Mouse (Mus musculus): Measurements from ENCODE around the gene Crabp2. TPM values are rescaled to one million over a fixed set of nuclear protein-coding genes. Genes with fewer than 3 reads are reported as not detected.
A peak's percentile ranks its signal among the peaks of the same experiment; 100 is the strongest.

The Crabp2 gene
- polyA plus RNA-seq, 1 experiment from 2014 or later = 126 TPM

DNA sequence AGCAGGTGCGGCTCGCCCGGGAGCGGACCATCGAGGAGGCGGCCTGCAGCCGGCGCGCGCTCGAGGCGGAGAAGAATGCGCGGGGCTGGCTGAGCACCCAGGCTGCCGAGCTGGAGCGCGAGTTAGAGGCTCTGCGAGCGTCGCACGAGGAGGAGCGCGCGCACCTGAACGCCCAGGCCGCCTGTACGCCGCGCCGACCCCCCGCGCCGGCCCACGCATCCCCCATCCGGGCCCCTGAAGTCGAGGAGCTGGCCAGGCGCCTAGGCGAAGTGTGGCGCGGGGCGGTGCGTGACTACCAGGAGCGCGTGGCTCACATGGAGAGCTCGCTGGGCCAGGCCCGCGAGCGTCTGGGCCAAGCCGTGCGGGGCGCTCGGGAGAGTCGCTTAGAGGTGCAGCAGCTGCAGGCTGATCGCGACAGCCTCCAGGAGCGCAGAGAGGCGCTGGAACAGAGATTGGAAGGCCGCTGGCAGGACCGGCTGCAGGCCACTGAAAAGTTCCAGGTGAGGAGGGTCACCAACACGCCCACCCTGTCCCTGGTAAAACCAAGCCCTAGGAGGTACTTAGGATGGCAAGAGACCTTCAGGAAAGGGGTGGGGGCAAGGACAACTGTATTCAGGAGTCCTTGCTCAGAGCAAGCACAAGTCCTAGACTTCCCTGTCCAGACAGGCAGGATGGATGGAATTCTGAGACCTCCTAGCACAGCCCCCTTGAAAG, 23.2 kb downstream of the Crabp2 start:
- WGBS = under 1% methylated on average over 60 of the region's 60 CpGs
- peaks cover 47% of the 10 kb centered on the region for H3K4me1 ChIP-seq
- DNase-seq (ENCODE audit: low spot score) = no peak
- H3K27me3 ChIP-seq (ENCODE audit: insufficient read depth, poor library complexity, severe bottlenecking) = peaks cover 28% of the 10 kb centered on the region
- no peaks in the 10 kb centered on the region for H3K9me3 ChIP-seq
- peak overlapping the region; percentile 71 for H3K4me3 ChIP-seq
- peak overlapping the region; percentile 91 for H3K27ac ChIP-seq
- H3K36me3 ChIP-seq = peaks cover 22% of the 10 kb centered on the region

DNA sequence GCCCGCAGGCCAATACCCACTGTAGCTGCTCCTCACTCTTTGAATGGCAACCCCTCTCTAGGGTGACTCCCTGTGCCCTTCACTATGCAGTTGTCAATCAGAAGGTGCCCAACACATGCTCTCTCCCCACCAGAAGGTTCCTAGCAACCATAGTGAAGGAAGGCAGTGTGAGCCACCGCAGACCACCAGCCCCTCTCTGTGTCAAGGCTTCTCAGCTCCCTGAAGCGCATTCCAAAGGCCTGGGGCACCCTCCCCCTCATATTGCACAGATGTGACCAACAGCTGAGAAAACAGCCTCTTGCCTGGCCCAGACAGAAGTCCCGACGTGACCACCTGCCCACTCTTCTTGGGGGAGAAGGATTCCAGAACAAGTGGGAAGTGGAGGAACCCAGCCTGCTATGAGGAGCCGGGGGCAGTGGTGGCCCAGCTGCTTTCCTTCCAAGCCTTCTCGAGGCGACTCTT, 23.8 kb downstream of the Crabp2 start:
- peak overlapping the region; percentile 91 for H3K27ac ChIP-seq

DNA sequence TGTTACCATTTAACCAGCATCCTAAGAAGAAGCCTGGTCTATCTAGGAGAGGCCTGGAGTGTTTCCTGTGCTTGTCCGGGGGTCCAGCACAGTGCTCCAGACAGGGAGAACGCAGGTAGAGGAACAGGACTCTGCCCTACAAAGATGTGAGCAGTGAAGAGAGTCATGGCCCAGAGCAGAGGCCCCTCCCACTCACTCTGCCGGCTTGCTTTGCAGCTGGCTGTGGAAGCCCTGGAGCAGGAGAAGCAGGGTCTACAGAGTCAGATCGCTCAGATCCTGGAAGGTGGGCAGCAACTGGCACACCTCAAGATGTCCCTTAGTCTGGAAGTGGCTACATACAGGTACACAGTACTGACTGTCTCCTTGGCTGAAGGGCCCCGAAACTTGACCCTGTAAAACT, 24.3 kb downstream of the Crabp2 start:
- peaks cover 26% of the 10 kb centered on the region for H3K27me3 ChIP-seq (ENCODE audit: insufficient read depth, poor library complexity, severe bottlenecking)
- no peak for DNase-seq (ENCODE audit: low spot score)

More for the DNA sequence above, 23.8 kb downstream of the Crabp2 start:
- H3K27me3 ChIP-seq (ENCODE audit: insufficient read depth, poor library complexity, severe bottlenecking) = peaks cover 28% of the 10 kb centered on the region
- DNase-seq (ENCODE audit: low spot score) = no peak
- H3K4me1 ChIP-seq = peaks cover 47% of the 10 kb centered on the region
- H3K4me3 ChIP-seq = peak overlapping the region; percentile 71
- peaks cover 27% of the 10 kb centered on the region for H3K36me3 ChIP-seq
- H3K9me3 ChIP-seq = no peaks in the 10 kb centered on the region
- WGBS = 16% methylated on average over 8 of the region's 8 CpGs

DNA sequence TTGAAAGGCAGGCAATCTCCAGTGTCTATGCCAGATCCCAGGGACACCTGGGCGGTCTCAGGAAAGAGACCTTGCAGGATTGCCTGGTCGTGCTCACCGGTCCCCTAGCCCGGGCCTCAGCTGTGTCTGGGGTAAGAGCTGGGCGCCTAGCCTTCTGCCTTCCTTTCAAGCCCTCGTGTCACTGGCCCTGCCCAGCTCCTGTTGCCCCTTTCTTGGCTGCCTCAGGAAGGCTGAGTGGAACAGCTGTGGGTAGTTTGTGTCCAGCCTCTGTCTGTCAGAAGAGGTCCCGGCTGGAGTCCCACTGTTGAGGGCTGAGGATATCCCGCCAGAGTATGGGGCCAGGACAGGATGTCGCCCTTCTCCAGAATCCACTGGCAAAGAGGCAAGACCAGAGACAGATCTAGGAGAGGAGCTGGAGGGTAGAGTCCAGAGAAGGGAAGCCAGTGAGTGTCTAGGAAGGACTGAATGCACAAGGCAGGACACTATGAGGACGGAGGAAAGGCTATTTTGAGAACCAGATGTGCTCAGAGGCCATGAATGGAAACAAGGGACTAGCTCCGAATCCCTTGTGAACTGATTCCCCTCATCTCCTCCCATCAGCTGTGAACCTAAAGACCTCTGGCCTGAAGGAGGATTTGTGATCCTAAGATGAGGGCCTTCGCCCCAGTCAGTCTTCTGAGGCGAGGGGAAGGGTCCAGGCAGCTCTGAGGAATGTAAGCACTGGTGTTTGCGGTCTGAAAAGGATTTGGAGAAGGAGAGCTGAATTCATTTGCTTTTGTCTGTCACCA, 25.3 kb downstream of the Crabp2 start:
- Histone ChIP-seq H3K4me3 (peak overlapping the region; percentile 71), H3K27me3 (ENCODE audit: insufficient read depth, poor library complexity, severe bottlenecking) (peaks cover 20% of the 10 kb centered on the region), H3K36me3 (peaks cover 41% of the 10 kb centered on the region), H3K27ac (peak overlapping the region; percentile 71), H3K9me3 (no peaks in the 10 kb centered on the region), H3K4me1 (peaks cover 58% of the 10 kb centered on the region)
- WGBS = 34% methylated on average over 14 of the region's 14 CpGs
- DNase-seq (ENCODE audit: low spot score) = no peak

More for the DNA sequence above, 24.3 kb downstream of the Crabp2 start:
- Histone ChIP-seq H3K36me3 (peaks cover 33% of the 10 kb centered on the region), H3K27ac (no peak overlapping the region), H3K4me3 (peak overlapping the region; percentile 71), H3K9me3 (no peaks in the 10 kb centered on the region), H3K4me1 (peaks cover 48% of the 10 kb centered on the region)
- 24% methylated on average over 5 of the region's 5 CpGs for WGBS

DNA sequence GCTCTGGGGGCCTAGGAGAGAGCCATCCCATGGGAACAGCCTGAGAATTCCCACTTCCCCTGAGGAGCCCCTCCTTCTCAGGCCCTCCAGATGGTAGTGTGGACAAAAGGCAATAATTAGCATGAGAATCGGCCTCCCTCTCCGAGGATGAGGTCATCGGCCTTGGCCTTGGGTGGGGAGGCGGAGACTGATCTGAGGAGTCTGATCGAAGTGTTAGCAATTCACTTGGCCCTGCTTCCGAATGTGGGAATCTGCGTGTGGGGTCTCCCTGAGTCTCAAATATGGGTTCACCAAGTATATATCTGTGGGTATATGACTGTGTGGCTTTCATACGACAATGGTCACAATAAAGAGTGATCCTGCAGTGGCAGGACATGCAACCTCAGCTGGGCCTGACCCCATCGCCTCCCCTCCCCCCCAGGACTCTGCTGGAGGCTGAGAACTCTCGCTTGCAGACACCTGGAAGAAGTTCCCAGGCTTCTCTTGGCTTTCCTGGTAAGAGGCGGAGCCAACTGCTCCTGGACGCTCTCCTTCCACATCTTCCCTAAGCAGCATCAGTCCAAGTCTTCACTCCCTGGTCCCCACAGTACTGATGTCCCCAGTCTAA, 26.0 kb downstream of the Crabp2 start:
- H3K27me3 ChIP-seq (ENCODE audit: insufficient read depth, poor library complexity, severe bottlenecking) = peaks cover 20% of the 10 kb centered on the region
- peaks cover 41% of the 10 kb centered on the region for H3K36me3 ChIP-seq
- H3K27ac ChIP-seq = peak overlapping the region; percentile 71
- peaks cover 65% of the 10 kb centered on the region for H3K4me1 ChIP-seq
- no peak for DNase-seq (ENCODE audit: low spot score)
- peak overlapping the region; percentile 71 for H3K4me3 ChIP-seq
- no peaks in the 10 kb centered on the region for H3K9me3 ChIP-seq
- WGBS = 27% methylated on average over 12 of the region's 12 CpGs

DNA sequence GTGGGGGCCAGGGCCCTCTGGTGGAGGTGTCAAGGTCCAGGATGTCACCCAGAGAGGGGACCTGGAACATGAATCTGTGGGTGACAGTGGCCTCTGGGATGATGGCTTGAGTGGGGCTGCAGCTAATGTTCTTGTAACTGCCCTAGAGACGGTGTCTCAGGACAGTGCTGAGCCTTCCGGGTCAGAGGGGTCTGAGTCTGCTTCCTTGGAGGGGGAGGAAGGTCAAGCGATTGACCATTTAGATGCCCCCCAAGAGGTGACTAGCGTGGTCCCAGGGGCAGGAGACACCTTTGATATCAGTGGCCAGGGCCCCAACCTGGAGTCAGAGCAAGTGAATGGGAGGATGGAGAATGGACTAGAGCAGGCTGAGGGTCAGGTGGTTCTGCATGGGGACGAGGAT, 31.0 kb downstream of the Crabp2 start:
- no peaks in the 10 kb centered on the region for H3K27me3 ChIP-seq (ENCODE audit: insufficient read depth, poor library complexity, severe bottlenecking)
- WGBS = 77% methylated on average over 5 of the region's 5 CpGs
- H3K9me3 ChIP-seq = no peaks in the 10 kb centered on the region
- H3K36me3 ChIP-seq = peaks cover 39% of the 10 kb centered on the region
- peaks cover 70% of the 10 kb centered on the region for H3K4me1 ChIP-seq
- H3K4me3 ChIP-seq = no peak overlapping the region
- H3K27ac ChIP-seq = no peak overlapping the region; the same call in 1 of the 2 replicates
- no peak for DNase-seq (ENCODE audit: low spot score)

DNA sequence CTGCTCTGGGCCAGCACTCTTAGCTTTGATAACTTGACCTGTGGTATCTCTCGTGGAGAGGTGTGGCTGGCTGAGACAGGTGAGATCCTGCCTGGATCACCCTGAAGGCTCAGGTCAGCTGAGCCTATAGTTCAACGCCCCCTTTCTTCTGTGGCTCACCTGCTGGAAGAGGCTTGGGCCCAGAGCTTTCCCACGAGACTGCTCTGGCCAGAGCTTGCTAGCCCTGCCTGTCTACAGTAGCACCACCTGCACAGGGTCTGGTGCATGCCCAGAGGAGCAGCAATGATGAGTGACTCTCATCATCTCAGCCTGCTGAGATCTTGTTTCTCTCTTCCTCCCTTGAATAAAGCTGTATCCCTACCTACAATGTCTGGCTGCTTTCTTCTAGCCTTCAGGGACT, 31.6 kb downstream of the Crabp2 start:
- no peak for DNase-seq (ENCODE audit: low spot score)
- WGBS = 45% methylated on average over 3 of the region's 3 CpGs
- Histone ChIP-seq H3K4me1 (peaks cover 73% of the 10 kb centered on the region), H3K36me3 (peaks cover 35% of the 10 kb centered on the region), H3K4me3 (no peak overlapping the region), H3K27me3 (ENCODE audit: insufficient read depth, poor library complexity, severe bottlenecking) (no peaks in the 10 kb centered on the region), H3K27ac (peak overlapping the region; percentile 93), H3K9me3 (no peaks in the 10 kb centered on the region)

DNA sequence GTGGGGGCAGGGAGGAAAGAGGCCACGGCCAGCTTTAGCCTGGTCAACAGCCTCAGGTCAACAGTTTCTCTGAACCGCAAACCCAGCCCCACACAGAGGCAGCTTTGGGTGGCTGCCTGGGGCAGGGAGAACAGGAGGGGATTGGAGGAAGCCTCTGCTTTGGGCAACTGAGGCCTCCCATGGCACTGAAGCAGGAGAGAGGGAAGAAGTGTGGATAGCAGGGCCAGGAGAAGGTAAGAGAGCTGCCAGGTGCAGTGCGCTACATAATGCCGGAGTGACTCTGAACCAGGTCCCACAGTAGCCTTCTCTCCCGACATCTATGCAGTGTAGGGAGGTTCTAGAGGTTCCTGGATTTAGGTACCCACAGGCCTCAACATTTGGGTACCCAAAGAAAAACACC, 32.3 kb downstream of the Crabp2 start:
- 57% methylated on average over 5 of the region's 5 CpGs for WGBS
- H3K9me3 ChIP-seq = no peaks in the 10 kb centered on the region; the same call in 1 of the 2 replicates
- peak overlapping the region; percentile 93 for H3K27ac ChIP-seq

DNA sequence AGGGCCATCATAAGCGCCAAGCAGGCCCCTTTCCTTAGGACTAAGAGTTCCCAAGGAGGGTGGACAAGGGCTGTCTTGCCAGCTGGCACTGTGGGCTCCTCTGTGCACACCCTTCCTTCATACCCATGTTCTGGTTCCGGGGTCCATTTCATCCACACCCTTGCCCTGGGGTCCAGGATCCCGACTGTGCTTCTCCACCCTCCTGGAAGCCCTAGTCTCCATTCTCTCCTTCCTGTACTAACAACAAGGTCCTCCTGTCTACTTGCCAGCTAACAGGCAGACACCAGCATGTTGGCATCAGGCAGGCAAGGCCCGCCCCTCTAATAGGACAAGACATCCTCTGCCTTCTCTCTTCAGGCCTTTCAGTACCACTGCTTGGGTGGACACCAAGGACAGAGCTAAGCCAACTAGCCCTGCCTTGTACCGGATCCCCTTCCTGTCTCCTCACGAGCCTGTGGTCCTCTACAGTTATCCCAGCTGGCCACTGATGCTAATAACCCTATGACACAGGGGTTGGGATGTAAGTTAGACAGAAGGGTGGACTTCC, 32.8 kb downstream of the Crabp2 start:
- Histone ChIP-seq H3K4me3 (no peak overlapping the region), H3K9me3 (no peaks in the 10 kb centered on the region; the same call in 1 of the 2 replicates), H3K36me3 (peaks cover 23% of the 10 kb centered on the region), H3K27ac (peak overlapping the region; percentile 93), H3K4me1 (peaks cover 85% of the 10 kb centered on the region), H3K27me3 (ENCODE audit: insufficient read depth, poor library complexity, severe bottlenecking) (no peaks in the 10 kb centered on the region)
- WGBS = 83% methylated on average over 6 of the region's 6 CpGs
- DNase-seq (ENCODE audit: low spot score) = no peak

More for the DNA sequence above, 32.3 kb downstream of the Crabp2 start:
- H3K36me3 ChIP-seq = peaks cover 28% of the 10 kb centered on the region
- no peak overlapping the region for H3K4me3 ChIP-seq
- peaks cover 80% of the 10 kb centered on the region for H3K4me1 ChIP-seq
- DNase-seq (ENCODE audit: low spot score) = no peak
- H3K27me3 ChIP-seq (ENCODE audit: insufficient read depth, poor library complexity, severe bottlenecking) = no peaks in the 10 kb centered on the region

DNA sequence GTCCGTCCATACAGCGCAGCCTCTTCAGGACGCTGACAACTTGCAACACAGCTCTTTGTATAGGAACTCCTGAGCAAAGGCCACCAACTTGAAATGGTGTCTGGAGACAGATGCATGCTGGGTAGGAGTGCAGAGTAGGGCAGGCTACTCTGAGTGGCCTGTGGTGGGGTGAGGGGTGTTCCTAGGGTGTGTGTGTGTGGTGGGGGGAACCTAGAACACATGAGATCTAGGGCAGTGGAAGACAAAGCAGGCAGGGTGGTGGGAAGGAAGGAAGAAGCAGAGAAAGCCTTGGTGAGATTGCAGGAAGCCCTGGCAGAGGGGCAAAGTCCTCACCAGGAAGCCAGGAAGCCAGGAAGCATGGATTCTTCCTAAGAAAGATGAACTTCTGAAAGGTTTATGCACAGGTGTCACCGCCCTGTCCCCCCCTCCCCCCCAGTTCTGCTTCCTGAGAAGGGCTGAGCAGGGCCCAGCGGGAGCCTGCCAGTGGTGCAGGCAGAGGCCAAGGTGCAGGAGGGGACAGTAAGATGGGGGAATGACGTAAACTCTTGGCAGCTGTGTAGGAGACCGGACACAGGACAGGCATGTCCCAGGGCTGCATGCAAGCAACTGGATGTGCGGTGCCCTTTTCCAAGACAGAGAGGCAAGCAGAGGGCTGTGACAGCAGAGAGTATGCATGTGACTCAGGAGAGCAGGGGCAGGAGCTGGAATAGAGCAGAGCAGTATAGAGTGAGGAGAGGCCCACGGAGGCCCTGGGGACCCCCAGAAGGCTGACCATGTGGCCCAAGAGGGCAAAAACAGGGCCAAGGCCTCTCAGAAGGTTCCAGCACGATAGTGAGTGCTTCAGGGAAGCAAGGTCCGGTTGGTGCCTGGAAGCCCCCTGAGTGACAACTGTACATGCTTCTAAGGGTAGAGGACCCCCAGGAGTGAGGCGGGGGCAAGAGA, 33.7 kb downstream of the Crabp2 start:
- 23% methylated on average over 12 of the region's 12 CpGs for WGBS
- H3K36me3 ChIP-seq = peaks cover 14% of the 10 kb centered on the region
- H3K27me3 ChIP-seq (ENCODE audit: insufficient read depth, poor library complexity, severe bottlenecking) = no peaks in the 10 kb centered on the region
- H3K4me3 ChIP-seq = peak overlapping the region; percentile 44
- no peaks in the 10 kb centered on the region; the same call in 1 of the 2 replicates for H3K9me3 ChIP-seq
- DNase-seq (ENCODE audit: low spot score) = no peak
- peak overlapping the region; percentile 93 for H3K27ac ChIP-seq
- peaks cover 94% of the 10 kb centered on the region for H3K4me1 ChIP-seq

DNA sequence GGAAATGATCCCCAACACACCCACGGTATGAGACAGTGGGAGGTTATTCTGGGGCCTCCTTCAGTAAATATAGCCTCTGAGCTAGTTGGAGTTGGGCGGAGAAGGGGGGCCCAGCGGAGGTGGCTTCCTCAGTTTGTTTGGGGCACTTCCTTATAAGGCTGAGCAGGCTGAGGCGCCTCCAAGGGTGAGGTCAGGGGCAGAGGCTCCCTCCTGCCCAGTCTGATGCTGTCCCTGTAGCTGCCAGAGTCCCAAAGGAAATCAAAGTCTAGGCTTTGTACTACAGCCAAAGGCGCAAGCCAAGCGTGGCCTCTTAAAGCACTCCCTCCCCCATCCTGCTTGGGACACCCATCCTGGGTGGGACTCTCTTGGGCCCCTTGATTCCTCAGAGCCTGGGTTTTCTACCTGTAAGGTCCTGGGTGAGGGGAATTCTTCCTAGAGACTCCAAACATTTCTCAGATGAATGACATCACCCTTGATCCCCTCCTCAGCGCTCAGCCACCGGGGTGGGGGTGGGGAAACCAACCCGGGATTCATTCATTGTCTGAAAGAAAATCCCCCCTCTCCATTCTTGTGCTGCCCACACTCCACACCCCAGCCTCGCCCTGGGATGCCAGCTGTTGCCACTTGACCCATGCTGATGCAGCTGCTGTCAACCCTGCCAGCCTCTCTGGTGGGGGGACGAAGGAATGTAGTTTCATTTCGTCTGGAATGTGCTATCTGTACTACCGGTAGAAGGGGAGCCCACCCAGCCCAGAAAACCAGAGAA, 34.6 kb downstream of the Crabp2 start:
- peak overlapping the region; percentile 93 for H3K27ac ChIP-seq
- no peaks in the 10 kb centered on the region for H3K27me3 ChIP-seq (ENCODE audit: insufficient read depth, poor library complexity, severe bottlenecking)
- peaks cover 100% of the 10 kb centered on the region for H3K4me1 ChIP-seq
- WGBS = 6% methylated on average over 13 of the region's 13 CpGs
- peaks cover 6% of the 10 kb centered on the region for H3K36me3 ChIP-seq
- no peak for DNase-seq (ENCODE audit: low spot score)
- peak overlapping the region; percentile 44 for H3K4me3 ChIP-seq
- no peaks in the 10 kb centered on the region; the same call in 1 of the 2 replicates for H3K9me3 ChIP-seq
